Mouse (Mus musculus) naive thymus-derived CD4-positive, alpha-beta T cell, adult 5 months (primary cell): ENCODE results near the gene Qsox1. TPM values are rescaled to one million over a fixed set of nuclear protein-coding genes. Genes with fewer than 3 reads are reported as not detected.

Experiments used
- polyA plus RNA-seq: library from polyadenylated mRNA; unstranded; fragments of 100-300 nt; shearing (Covaris generic); gene quantifications from one replicate; pipeline ENCODE4 v1.2.1, GENCODE M21; 2017

Gene Qsox1
- 47.4 TPM for polyA plus RNA-seq

DNA sequence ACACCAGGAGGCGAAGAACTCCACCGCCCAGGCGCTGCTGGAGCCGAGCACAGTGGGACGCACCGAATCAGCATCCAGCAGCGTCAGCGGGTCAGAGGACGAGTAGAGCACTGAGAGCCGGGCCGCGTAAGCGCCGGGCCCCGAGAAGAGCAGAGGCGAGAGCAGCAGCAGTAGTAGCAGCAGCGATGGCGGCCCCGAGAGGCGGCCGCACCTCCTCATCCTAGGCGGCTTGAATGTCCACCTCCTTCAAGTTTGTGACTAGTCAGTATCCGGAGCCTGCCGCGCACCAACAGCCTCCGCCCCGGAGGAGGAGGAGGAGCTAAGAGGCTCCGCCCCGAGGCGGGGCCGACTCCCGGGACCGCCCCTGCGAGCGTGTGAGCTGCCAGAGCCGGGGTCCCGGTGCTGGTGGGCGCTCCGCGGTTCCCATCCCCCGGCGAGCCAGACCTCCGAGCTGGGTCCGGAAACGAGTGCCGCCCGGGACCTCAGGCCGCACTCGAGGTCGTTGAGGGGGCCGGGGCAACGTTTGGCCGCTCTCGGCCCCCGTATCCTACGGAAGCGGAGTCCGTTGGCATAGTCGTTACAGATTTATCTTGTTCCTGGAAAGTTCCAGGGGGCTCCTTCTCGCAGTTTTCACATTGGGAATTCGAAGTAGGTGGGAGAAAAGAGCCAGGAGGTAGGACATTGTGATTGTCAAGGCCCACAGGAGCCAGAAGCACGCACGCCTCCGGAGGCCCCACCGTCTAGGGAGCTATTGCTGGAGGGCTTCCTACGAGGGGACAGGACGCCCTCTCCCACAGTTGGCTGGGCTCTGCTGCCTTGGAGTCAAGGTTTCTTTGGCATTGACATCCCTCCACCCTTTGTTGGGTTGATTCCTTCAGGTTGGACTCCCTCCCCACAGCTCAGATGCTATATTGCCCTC, at the start of gene Qsox1:
Qsox1 (minus strand) TSS at position 309 of the 919 bp plus-strand sequence.

DNA sequence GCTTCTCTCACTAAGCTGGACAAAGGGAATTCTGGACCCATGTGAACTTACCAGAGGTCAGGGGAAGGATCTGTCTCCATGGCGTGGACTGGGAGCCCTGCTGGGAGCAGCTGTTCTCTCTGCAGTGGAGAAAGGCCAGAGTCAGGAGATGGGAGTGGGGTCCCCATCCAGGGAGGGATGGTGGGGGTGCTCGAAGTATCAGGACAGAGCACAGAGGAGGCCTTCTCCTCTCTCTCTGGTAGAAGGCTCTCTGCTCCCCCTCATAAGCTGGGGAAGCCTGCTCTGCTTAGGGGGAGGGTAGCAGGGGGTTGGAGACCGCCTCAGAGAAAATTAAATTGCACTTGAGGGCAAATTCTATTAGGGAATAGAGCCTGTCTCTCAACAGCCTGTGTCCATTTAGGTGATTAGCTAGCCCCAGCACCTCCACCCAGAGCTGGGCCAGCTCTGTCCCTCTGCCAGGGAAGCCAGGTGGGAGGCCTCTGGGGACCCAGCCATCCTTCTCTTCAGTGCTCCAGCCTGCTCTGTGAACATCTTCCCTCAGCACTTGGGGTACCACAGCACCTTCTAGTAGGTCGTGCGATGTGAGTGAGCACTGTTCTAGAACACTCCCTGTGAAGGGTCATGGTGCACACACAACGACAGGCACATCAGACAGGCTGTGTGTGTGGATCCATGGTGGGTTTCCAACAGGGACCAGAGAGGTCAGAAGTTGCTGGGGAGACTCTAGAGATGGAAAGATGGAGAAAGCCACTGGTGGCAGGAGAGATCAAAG, 61.0 kb downstream of the Qsox1 start, which contains the start of gene Lhx4:
Lhx4 (minus strand) TSS at position 201 of the 772 bp plus-strand sequence.

Other genes with a start within 250 kb of the Qsox1 start
- 0.14 TPM for gene Lhx4, start 61.2 kb downstream of the Qsox1 start, polyA plus RNA-seq
- 78.3 TPM for gene Cep350, start 160.4 kb upstream of the Qsox1 start, polyA plus RNA-seq
- 103 TPM for gene Tor1aip2, start 222.5 kb upstream of the Qsox1 start, polyA plus RNA-seq
- 118 TPM for gene Tor1aip1, start 223.6 kb upstream of the Qsox1 start, polyA plus RNA-seq